Mouse (Mus musculus) lung, postnatal 36 days (tissue): ENCODE data around the gene Acad9.

ENCODE experiments used
- DNase-seq: peaks from one replicate; pipeline ENCODE4 v3.0.0; 2022; ENCODE audit warnings: mixed read lengths

Acad9 gene

GRCm38 (mm10) chr3:36065843-36066651 lies at the start of gene Acad9:
TSS of gene Acad9 (plus strand) at chr3:36065979.
- DNase-seq = peak; percentile 97

- no peak for DNase-seq
Observed at GRCm38 (mm10) chr3:36025732-36026131, 40.0 kb upstream of the Acad9 start.

DNA sequence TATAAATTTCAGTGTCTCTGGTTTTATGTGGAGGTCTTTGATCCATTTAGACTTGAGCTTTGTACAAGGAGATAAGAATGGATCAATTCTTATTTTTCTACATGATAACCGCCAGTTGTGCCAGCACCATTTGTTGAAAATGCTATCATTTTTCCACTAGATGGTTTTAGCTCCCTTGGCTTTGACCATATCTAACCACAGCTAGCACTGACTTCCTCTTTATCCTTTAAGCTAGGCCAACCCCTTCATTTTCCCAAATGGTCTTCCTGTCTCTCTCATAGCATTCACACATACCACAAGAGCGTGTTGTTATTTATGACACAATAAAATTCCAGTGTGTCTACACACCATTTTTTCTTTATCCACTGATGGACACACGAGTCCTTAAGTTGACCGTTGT lies 35.8 kb upstream of the Acad9 start:
- no peak for DNase-seq

GRCm38 (mm10) chr3:36031740-36032510 lies 33.9 kb upstream of the Acad9 start:
- DNase-seq = no peak

DNA sequence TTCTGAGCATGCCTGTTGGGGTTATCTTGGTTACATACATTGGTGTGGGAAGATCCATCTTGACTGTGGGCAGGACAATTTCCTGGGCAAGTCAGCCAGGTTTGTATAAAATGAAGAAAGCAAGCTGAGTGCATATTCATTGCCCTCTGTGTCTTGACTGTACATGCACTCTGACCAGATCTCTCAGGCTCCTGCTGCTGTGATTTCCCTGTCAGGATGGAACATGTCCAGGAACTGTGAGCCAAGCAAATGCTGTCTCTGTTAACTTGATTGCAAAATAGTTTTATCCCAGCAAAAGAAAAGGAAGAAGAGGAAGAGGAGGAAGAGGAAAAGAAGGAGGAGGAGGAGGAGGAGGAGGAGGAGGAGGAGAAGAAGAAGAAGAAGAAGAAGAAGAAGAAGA lies 21.3 kb upstream of the Acad9 start:
- no peak for DNase-seq

GRCm38 (mm10) chr3:36045086-36045485 lies 20.7 kb upstream of the Acad9 start:
- no peak for DNase-seq

DNA sequence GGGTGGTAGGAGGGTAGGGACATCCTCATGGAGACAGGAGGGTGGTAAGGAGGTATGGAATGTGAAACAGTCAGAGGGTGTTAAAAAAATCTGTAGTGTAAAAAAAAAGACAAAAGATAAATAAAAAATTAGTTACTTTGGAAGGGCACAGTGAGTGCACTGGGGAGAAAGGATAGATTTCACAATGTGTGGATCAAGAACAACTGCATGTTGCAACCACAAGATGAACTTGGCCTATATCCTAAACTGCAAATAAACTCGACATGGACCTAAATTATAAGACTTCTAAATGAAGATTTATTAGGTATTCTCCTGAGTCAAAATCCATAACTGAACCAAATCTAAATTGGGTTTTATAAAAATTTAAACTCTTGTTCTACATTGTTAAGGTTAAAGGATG lies 16.7 kb upstream of the Acad9 start:
- no peak for DNase-seq

DNA sequence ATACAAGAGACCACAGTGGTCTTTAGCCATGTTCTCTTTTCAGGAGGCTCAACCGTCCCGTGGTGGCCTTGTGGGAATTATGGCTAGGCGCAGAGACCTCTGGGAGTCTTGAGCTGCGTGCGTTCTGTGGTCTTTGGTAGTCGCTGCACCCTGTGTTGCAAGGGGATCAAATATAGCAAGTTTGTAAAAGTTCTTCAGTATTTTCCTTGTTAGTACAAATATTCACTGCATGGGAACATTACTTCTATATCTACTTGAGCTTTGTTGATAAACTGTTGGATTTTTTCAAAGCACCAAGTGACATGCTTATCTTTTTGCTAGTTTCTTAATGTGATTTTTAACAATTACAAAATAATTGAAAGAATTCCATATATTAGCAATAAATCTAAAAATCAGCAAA lies 12.3 kb upstream of the Acad9 start, which contains the start of gene Ccdc144b:
Ccdc144b (minus strand) TSS at position 101 of the 400 bp plus-strand sequence.
- DNase-seq = no peak

- DNase-seq = peak; percentile 82
Observed at GRCm38 (mm10) chr3:36060096-36060850, 5.5 kb upstream of the Acad9 start.

DNA sequence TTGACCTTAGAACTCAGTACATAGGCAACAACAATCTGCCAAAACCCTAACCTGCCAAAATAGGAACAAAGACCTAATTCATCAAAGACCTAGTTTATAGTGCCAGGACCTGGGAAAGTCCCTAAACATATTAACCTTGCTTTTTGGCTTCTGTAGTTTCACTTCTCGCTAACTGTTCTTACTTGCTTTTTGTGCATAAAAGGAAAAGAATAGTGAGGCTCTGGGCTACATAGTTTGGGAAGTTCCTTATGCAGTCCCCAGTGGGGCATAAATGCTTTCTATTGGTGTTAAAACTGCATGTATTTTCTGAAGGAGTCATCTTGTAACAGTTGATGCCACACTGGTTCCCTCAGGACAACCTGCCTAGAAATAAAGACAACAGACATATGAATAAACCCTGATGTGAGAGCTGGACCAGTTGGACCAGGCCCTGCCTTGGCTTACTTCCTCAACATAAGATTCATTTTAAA lies 1.2 kb upstream of the Acad9 start:
- no peak for DNase-seq

- DNase-seq = no peak
Observed at GRCm38 (mm10) chr3:36065166-36065565, 613 bp upstream of the Acad9 start.

DNA sequence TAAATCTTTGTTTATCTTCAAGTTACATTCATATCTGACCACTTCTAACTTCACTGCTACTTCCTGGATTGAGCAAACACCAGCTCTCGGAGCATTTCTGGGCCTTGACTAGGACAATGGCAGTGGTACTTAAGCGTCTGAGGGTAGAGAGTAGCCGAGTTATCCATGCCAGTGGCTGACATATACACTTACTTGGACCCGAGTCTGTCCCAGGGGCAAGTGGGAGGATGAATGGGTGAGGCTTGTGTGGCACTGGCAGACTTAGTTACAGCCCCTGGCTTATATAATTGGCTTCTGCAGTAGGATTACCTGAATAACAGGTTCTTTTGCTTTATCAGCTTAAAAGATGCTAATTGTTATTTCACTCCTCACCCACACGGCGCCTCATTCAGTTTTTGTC lies 2.0 kb downstream of the Acad9 start:
- DNase-seq = no peak

DNA sequence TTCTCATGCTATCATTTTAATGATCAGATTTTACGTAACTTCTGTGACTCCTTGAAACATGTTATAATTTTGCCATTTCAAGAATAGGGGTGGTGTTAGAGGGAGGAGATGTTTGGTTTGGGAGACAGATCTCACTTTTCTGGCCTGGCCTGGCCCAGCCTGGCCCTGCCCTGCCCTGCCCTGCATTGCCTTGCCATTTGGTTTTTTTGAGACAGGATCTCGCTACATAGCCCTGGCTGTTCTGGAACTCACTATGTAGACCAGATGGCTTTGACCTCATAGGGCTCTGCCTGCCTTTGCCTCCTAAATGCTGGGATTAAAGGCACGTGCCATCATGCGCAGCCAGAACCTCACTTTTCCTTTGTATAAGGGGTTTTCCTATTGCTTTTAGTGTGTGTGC lies 4.7 kb downstream of the Acad9 start:
- DNase-seq = no peak

- no peak for DNase-seq
Observed at GRCm38 (mm10) chr3:36071047-36071446, 5.3 kb downstream of the Acad9 start.

DNA sequence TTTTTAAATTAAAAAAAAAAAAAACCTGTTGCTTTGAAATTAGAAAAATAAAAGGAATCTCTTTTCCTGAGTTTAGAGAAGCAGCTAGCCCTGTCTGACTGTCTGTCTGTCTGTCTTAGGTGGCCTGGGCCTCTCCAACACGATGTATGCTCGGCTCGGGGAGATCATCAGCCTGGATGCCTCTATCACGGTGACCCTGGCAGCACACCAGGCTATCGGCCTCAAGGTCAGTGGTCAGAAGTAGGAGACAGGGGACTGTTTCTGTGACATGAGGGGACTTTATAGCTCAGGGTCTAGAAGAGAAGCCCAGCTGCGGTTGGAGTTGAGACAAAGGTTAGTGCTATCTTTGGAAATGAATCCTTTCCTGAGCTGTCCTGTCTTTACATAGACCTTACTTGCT lies 8.5 kb downstream of the Acad9 start:
- DNase-seq = no peak

- DNase-seq = no peak
Observed at GRCm38 (mm10) chr3:36075466-36075865, 9.7 kb downstream of the Acad9 start.

DNA sequence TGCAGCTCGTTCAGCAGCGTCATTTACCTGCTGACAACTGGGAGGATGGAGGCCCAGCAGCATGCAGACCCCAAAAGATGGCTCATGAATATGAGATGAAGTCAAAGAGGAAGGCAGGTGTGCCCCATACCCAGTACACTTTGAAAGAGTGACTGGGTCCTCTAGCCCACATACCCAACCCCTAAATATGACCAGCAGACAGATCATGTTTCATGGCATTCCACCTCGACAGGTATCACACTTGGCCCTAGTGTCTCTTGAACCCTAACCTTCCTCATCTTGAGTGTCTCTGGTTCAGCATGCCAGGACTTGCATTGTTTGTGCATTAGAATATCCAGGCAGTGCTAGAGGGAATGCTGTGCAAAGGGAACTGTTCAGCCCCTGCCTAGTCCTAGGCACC lies 11.6 kb downstream of the Acad9 start:
- DNase-seq = no peak

DNA sequence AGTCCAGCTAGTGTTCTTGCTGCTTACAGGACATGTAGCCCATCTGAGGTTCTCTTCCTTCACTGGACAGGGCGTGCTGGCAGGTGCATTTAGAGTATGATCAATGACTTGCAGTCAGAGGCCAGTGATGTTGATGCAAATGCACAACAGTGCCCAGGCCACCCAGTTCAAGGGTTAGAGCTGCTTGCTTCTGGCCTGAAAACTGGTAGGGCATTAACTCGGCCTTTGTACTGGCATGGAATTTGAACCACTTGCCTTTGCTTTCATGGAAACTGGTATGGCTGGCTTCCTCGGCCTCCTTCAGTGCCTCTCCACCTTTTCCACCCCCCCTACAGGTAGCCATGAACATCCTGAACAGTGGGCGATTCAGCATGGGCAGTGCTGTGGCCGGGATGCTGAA lies 14.1 kb downstream of the Acad9 start:
- no peak for DNase-seq

GRCm38 (mm10) chr3:36080741-36081140 lies 15.0 kb downstream of the Acad9 start:
- DNase-seq = no peak

GRCm38 (mm10) chr3:36082843-36083242 lies 17.1 kb downstream of the Acad9 start:
- no peak for DNase-seq

DNA sequence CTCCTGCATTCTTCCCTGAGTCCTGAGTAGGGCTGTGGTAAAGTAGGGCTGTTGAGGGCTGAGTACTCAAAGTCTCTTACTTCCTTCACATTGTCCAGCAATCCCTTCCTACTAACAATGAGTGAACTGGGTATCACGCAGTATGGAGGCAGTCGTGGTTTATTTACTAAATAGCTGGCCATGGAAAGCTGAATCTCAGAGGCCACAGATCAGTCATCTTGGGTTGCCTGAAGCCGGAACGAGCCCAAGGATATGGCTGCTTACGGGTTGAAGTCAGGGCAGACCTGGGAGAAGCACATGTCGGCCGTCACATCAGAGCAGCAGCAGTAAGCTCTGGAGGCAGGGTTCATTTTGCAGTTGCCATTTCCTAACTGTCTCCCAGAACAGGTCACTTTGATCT lies 17.6 kb downstream of the Acad9 start:
- DNase-seq = no peak

GRCm38 (mm10) chr3:36085394-36085793 lies 19.6 kb downstream of the Acad9 start:
- no peak for DNase-seq

DNA sequence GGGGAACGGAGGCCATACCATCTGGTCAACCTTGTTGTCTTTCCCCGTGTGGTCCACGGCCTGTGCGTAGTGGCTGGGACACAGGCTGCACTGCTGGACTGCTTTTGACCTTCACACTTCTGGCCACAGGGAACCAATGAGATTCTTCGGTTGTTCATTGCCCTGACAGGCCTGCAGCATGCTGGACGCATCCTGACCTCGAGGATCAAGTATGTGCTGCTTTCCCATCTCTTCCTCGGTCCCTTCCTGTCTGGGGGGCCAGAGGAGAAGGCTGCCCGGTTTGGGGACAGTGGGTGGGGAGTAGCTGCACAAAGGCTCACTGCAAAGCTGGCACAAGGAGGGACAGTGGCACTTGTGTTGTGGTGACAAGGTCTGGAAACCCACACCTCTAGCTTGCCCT lies 21.8 kb downstream of the Acad9 start:
- no peak for DNase-seq
